Mouse (Mus musculus) forebrain, embryonic 12.5 days (tissue): ENCODE results near the gene Gm20390. TPM values are rescaled to one million over a fixed set of nuclear protein-coding genes. Genes with fewer than 3 reads are reported as not detected.

Experiments
- ATAC-seq: fragments of 200-750 bp; cut with Nextera tagmentation; 2 replicates; pipeline ENCODE4 v1.8.0; 2017; ENCODE audit warnings: moderate TSS enrichment; ENCODE audit not compliant: low FRiP score
- H3K27ac ChIP-seq: fragments of 300-500 bp; sonication (generic); 2 replicates; pipeline ENCODE4 v1.5.1; 2016; ENCODE audit warnings: mild to moderate bottlenecking
- H3K27me3 ChIP-seq: fragments of 300-500 bp; sonication (generic); 2 replicates; pipeline ENCODE4 v1.6.1; 2016; ENCODE audit warnings: mild to moderate bottlenecking
- H3K36me3 ChIP-seq: fragments of 300-500 bp; sonication (generic); replicated peaks from 2 replicates; pipeline ENCODE4 v1.6.1; 2016; ENCODE audit warnings: mild to moderate bottlenecking
- H3K4me1 ChIP-seq: fragments of 300-500 bp; sonication (generic); 2 replicates; pipeline ENCODE4 v1.6.1; 2016
- H3K4me2 ChIP-seq: fragments of 300-500 bp; sonication (generic); 2 replicates; pipeline ENCODE4 v1.6.1; 2016; ENCODE audit warnings: mild to moderate bottlenecking, moderate library complexity
- H3K4me3 ChIP-seq: fragments of 300-500 bp; sonication (generic); replicated peaks from 2 replicates; pipeline ENCODE4 v1.5.1; 2016; ENCODE audit warnings: mild to moderate bottlenecking
- H3K9ac ChIP-seq: fragments of 300-500 bp; sonication (generic); 2 replicates; pipeline ENCODE4 v1.6.1; 2016; ENCODE audit warnings: mild to moderate bottlenecking
- H3K9me3 ChIP-seq: fragments of 300-500 bp; sonication (generic); 2 replicates; pipeline ENCODE4 v1.6.1; 2016
- whole genome bisulfite sequencing: fragments of 180-500 bp; shearing (Covaris S2); methylation state at CpG from one replicate; pipeline ENCODE4 v1.1.7; 2016; 5-methylcytosine and 5-hydroxymethylcytosine counted together
- polyA plus RNA-seq: library from polyadenylated mRNA; unstranded; fragments of >200 nt; fragmentation: Nextera tagmentation; extraction: Ambion mirVana; gene quantifications from 2 replicates; pipeline ENCODE4 v1.2.1, GENCODE M21; 2016

Gm20390 gene
- polyA plus RNA-seq, 1 experiment from 2014 or later, result 397 TPM

DNA sequence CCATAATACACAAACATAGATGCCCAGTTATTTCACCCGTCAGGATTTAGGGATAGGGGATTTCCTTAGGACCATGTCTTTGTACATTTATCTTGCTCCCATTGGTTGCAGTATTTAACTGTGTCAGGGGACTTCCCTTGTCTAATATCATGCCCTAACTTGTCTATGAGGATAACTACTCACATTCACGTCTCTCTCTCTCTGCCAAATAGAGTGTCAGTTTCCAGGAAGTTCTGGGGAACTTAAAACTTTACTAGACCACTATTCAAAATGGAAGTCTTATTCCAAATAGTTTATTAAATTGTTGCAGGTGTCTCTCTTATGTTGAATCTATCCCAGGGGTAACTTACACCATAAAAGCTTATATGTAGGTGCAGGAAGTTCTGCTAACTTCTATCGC, 56.5 kb downstream of the Gm20390 start:
- H3K27me3 ChIP-seq, result no peaks in the 10 kb centered on the region
- ATAC-seq, result no peak
- peaks cover 75% of the 10 kb centered on the region for H3K36me3 ChIP-seq
- no peak overlapping the region for H3K4me2 ChIP-seq
- 92% methylated on average over 3 of the region's 3 CpGs for WGBS
- no peaks in the 10 kb centered on the region for H3K4me1 ChIP-seq
- H3K4me3 ChIP-seq, result no peak overlapping the region
- H3K9ac ChIP-seq, result no peak overlapping the region
- H3K9me3 ChIP-seq, result no peaks in the 10 kb centered on the region
- no peak overlapping the region for H3K27ac ChIP-seq

DNA sequence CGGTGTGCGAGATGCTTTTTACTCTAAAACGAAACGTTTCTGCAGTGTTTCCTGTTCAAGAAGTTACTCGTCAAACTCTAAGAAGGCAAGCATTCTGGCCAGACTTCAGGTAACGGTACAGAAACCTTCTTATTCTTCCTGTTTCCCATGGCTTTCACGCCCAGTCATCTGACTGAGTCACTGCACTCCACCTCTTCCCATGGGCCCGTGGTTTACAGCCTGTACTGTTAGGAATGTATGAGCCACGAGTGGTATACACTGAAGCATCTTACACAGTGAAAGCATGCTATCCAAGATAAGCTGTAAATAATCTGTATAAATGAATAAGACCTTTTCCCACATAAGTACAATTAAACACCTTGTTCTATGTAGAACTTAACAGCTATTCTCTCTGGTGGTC, 59.3 kb downstream of the Gm20390 start:
- H3K9ac ChIP-seq, result no peak overlapping the region
- ATAC-seq, result no peak
- peaks cover 75% of the 10 kb centered on the region for H3K36me3 ChIP-seq
- no peak overlapping the region for H3K4me3 ChIP-seq
- no peaks in the 10 kb centered on the region for H3K9me3 ChIP-seq
- no peaks in the 10 kb centered on the region for H3K4me1 ChIP-seq
- no peak overlapping the region for H3K4me2 ChIP-seq
- no peak overlapping the region for H3K27ac ChIP-seq
- WGBS, result 91% methylated on average over 9 of the region's 9 CpGs
- H3K27me3 ChIP-seq, result no peaks in the 10 kb centered on the region

GRCm38 (mm10) chr11:93907839-93908238, 60.3 kb downstream of the Gm20390 start:
- H3K9me3 ChIP-seq, result no peaks in the 10 kb centered on the region
- WGBS, result 90% methylated on average over 3 of the region's 3 CpGs
- H3K27ac ChIP-seq, result no peak overlapping the region
- H3K9ac ChIP-seq, result no peak overlapping the region
- H3K36me3 ChIP-seq, result peaks cover 69% of the 10 kb centered on the region
- no peak for ATAC-seq
- no peaks in the 10 kb centered on the region for H3K4me1 ChIP-seq
- H3K27me3 ChIP-seq, result no peaks in the 10 kb centered on the region
- H3K4me3 ChIP-seq, result no peak overlapping the region
- no peak overlapping the region for H3K4me2 ChIP-seq

DNA sequence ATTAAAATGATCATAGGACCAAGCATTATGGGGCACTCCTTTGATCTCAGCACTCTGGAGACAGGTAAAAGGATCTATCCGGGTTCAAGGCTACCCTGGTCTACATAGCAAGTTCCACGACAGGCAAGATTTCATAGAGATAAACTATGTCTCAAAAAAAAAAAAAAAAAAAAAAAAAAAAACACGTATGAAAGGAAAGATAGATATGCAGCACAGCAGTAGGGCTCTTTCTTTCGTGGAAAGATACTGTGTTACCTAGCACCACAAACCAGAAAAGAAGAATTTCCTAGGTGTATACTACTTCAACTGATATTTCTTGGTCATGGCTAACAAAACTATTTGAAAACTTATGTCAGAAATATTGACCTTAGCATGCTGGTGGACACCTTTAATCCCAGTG, 61.3 kb downstream of the Gm20390 start:
- Histone ChIP-seq H3K4me1 (no peaks in the 10 kb centered on the region), H3K4me3 (no peak overlapping the region), H3K4me2 (no peak overlapping the region), H3K27me3 (no peaks in the 10 kb centered on the region), H3K36me3 (peaks cover 64% of the 10 kb centered on the region), H3K9me3 (no peaks in the 10 kb centered on the region), H3K9ac (no peak overlapping the region), H3K27ac (no peak overlapping the region)
- ATAC-seq, result no peak
- 92% methylated on average over 4 of the region's 4 CpGs for WGBS

Other genes starting within 250 kb of the Gm20390 start
- 45.0 and 46.9 TPM in 2 replicates for gene Utp18, start 82.5 kb downstream of the Gm20390 start, polyA plus RNA-seq
- 56.6 and 58.4 TPM in 2 replicates for gene Mbtd1, start 82.4 kb downstream of the Gm20390 start, polyA plus RNA-seq
- 124 and 127 TPM in 2 replicates for gene Nme2, start 12.0 kb downstream of the Gm20390 start, polyA plus RNA-seq
- 208 and 230 TPM in 2 replicates for gene Nme1, start 228 bp upstream of the Gm20390 start, polyA plus RNA-seq
- 124 and 127 TPM in 2 replicates for gene Spag9, start 27.8 kb upstream of the Gm20390 start, polyA plus RNA-seq
- gene Tob1, start 243.2 kb upstream of the Gm20390 start, polyA plus RNA-seq, result 42.6 and 43.1 TPM in 2 replicates